Mouse (Mus musculus) CH12.LX (cell line): ENCODE measurements around the gene Prss42. TPM values are rescaled to one million over a fixed set of nuclear protein-coding genes. Genes with fewer than 3 reads are reported as not detected.

ENCODE experiments used
- DNase-seq: peaks from one replicate; pipeline ENCODE4 v3.0.0-alpha.2; 2013; ENCODE audit errors: extremely low read depth
- H3K27ac ChIP-seq: 2 replicates; pipeline ENCODE4 v1.5.1; 2012; ENCODE audit warnings: low read depth, mild to moderate bottlenecking, control low read depth, moderate library complexity; ENCODE audit not compliant: insufficient read depth
- H3K27me3 ChIP-seq: replicated peaks from 2 replicates; pipeline ENCODE3; 2012; ENCODE audit warnings: inconsistent platforms
- H3K36me3 ChIP-seq, 2 experiments: replicated peaks in 1 of 2; 2 replicates each; pipeline versions ENCODE3 to v1.6.1; 2012; ENCODE audit warnings: inconsistent platforms in 1 of 2, low read length in 1 of 2, mild to moderate bottlenecking in 1 of 2, mixed read lengths in 1 of 2, moderate library complexity in 1 of 2; ENCODE audit not compliant: control insufficient read depth in 1 of 2, insufficient read depth in 1 of 2
- H3K4me1 ChIP-seq, 2 experiments: 2 replicates each; pipeline ENCODE4 v1.6.1; 2012; ENCODE audit warnings: inconsistent platforms in 1 of 2, moderate library complexity in 1 of 2; ENCODE audit not compliant: insufficient read depth in 2 of 2, control insufficient read depth in 1 of 2
- H3K4me2 ChIP-seq: 2 replicates; pipeline ENCODE4 v1.6.1; 2012; ENCODE audit warnings: low read depth, mild to moderate bottlenecking, control low read depth; ENCODE audit not compliant: poor library complexity, insufficient read depth, severe bottlenecking
- H3K4me3 ChIP-seq, 3 experiments: fragments of 150-350 bp in 1 of 3; sonication (generic) in 1 of 3; replicated peaks in 1 of 3; 2 replicates each; pipeline versions ENCODE3 to v1.5.1; 2011 to 2012; ENCODE audit warnings: low read depth in 2 of 3, low read length in 2 of 3, mild to moderate bottlenecking in 2 of 3, moderate library complexity in 2 of 3, control low read depth in 1 of 3, improper control_type of control experiment in 1 of 3, inconsistent platforms in 1 of 3, mixed read lengths in 1 of 3; ENCODE audit not compliant: poor library complexity in 1 of 3
- H3K79me2 ChIP-seq: replicated peaks from 2 replicates; pipeline ENCODE4 v1.6.1; 2012; ENCODE audit warnings: mild to moderate bottlenecking, moderate library complexity; ENCODE audit not compliant: control insufficient read depth, poor library complexity, insufficient read depth, severe bottlenecking; ENCODE audit errors: extremely low read depth
- H3K9ac ChIP-seq: 2 replicates; pipeline ENCODE4 v1.6.1; 2012; ENCODE audit warnings: low read depth, mild to moderate bottlenecking, control low read depth, moderate library complexity; ENCODE audit not compliant: insufficient read depth
- H3K9me3 ChIP-seq: replicated peaks from 2 replicates; pipeline ENCODE3; 2012; ENCODE audit warnings: low read length, inconsistent platforms, mixed read lengths
- BHLHE40 ChIP-seq: IDR thresholded peaks from 2 replicates; pipeline ENCODE4 v1.6.1; 2011; ENCODE audit warnings: mild to moderate bottlenecking, low read depth, low read length, improper control_type of control experiment
- E2F4 ChIP-seq: IDR thresholded peaks from 2 replicates; pipeline ENCODE4 v1.6.1; 2011; ENCODE audit warnings: low read depth, low read length, improper control_type of control experiment; ENCODE audit not compliant: insufficient replicate concordance
- ELF1 ChIP-seq: IDR thresholded peaks from 2 replicates; pipeline ENCODE4 v1.6.1; 2014; ENCODE audit warnings: low read depth, mild to moderate bottlenecking, inconsistent platforms, low read length, improper control_type of control experiment
- ETS1 ChIP-seq: conservative IDR thresholded peaks from 2 replicates; pipeline ENCODE4 v1.6.1; 2012; ENCODE audit warnings: low read depth, mild to moderate bottlenecking, inconsistent platforms, low read length, improper control_type of control experiment, moderate library complexity
- GABPA ChIP-seq: IDR thresholded peaks from 2 replicates; pipeline ENCODE4 v1.6.1; 2012; ENCODE audit warnings: low read depth, low read length, improper control_type of control experiment, inconsistent platforms; ENCODE audit not compliant: insufficient replicate concordance
- IRF4 ChIP-seq: IDR thresholded peaks from 2 replicates; pipeline ENCODE4 v1.6.1; 2014; ENCODE audit warnings: low read depth, mild to moderate bottlenecking, inconsistent platforms, low read length, improper control_type of control experiment
- JUN ChIP-seq: IDR thresholded peaks from 2 replicates; pipeline ENCODE4 v1.6.1; 2011; ENCODE audit warnings: low read depth, mild to moderate bottlenecking, low read length, improper control_type of control experiment, moderate library complexity; ENCODE audit not compliant: insufficient read depth
- MAX ChIP-seq: IDR thresholded peaks from 2 replicates; pipeline ENCODE4 v1.6.1; 2011; ENCODE audit warnings: low read length, improper control_type of control experiment
- MAZ ChIP-seq: IDR thresholded peaks from 2 replicates; pipeline ENCODE4 v1.6.1; 2012; ENCODE audit warnings: low read depth, mild to moderate bottlenecking, inconsistent platforms, low read length, improper control_type of control experiment, moderate library complexity
- MEF2A ChIP-seq: IDR thresholded peaks from 2 replicates; pipeline ENCODE4 v1.6.1; 2014; ENCODE audit warnings: low read depth, mild to moderate bottlenecking, inconsistent platforms, low read length, improper control_type of control experiment, borderline replicate concordance
- MXI1 ChIP-seq: IDR thresholded peaks from 2 replicates; pipeline ENCODE4 v1.6.1; 2011; ENCODE audit warnings: mild to moderate bottlenecking, low read depth, low read length, improper control_type of control experiment
- MYC ChIP-seq: IDR thresholded peaks from 2 replicates; pipeline ENCODE4 v1.6.1; 2011; ENCODE audit warnings: low read depth, mild to moderate bottlenecking, improper control_type of control experiment, low read length
- PAX5 ChIP-seq: IDR thresholded peaks from 2 replicates; pipeline ENCODE4 v1.6.1; 2012; ENCODE audit warnings: low read length, inconsistent platforms, mixed read lengths
- POLR2A ChIP-seq: IDR thresholded peaks from 2 replicates; pipeline ENCODE4 v1.6.1; 2011; ENCODE audit warnings: low read depth, mild to moderate bottlenecking, improper control_type of control experiment, low read length
- POLR2AphosphoS2 ChIP-seq: IDR thresholded peaks from 2 replicates; pipeline ENCODE4 v1.6.1; 2011; ENCODE audit warnings: low read depth, low read length, improper control_type of control experiment
- RCOR1 ChIP-seq: conservative IDR thresholded peaks from 2 replicates; pipeline ENCODE4 v1.6.1; 2012; ENCODE audit warnings: low read depth, mild to moderate bottlenecking, inconsistent platforms, low read length, improper control_type of control experiment
- SMC3 ChIP-seq: IDR thresholded peaks from 2 replicates; pipeline ENCODE4 v1.6.1; 2011; ENCODE audit warnings: low read depth, low read length, improper control_type of control experiment
- UBTF ChIP-seq: IDR thresholded peaks from 2 replicates; pipeline ENCODE4 v1.6.1; 2012; ENCODE audit warnings: low read depth, mild to moderate bottlenecking, inconsistent platforms, low read length, improper control_type of control experiment, moderate library complexity
- USF1 ChIP-seq: IDR thresholded peaks from 2 replicates; pipeline ENCODE4 v1.6.1; 2014; ENCODE audit warnings: low read depth, mild to moderate bottlenecking, inconsistent platforms, low read length, improper control_type of control experiment
- ZC3H11A ChIP-seq: IDR thresholded peaks from 2 replicates; pipeline ENCODE4 v1.6.1; 2012; ENCODE audit warnings: low read depth, mild to moderate bottlenecking, inconsistent platforms, low read length, improper control_type of control experiment
- dilution Hi-C: fragments of 300-500 bp; cut with MboI; formaldehyde crosslinking; loops from 2 replicates; pipeline ENCODE4 v1.14.3; 2020; ENCODE audit warnings: low sequenced_read_pairs; ENCODE audit not compliant: extremely low pct_unique_long_range_greater_than_20kb, extremely low pct_ligation_motif_present
- in situ Hi-C: fragments of 300-500 bp; cut with MboI; formaldehyde crosslinking; loops from 3 replicates; pipeline ENCODE4 v1.14.3; 2019; ENCODE audit warnings: low sequenced_read_pairs, low pct_ligation_motif_present, low pct_unique_long_range_greater_than_20kb, mixed read lengths
- polyA plus RNA-seq: library from polyadenylated mRNA; unstranded; fragments of >175 nt; gene quantifications from 2 replicates; pipeline ENCODE4 v1.2.1, GENCODE M21; 2012; ENCODE audit warnings: low read depth; ENCODE audit not compliant: insufficient read length
- total RNA-seq, 2 experiments: library from RNA; depleted of rRNA; stranded (reverse); fragments of 300-350 nt in 1 of 2; fragments of >200 nt in 1 of 2; gene quantifications; 2 replicates each; pipeline ENCODE4 v1.2.3; 2012 to 2014

The Prss42 gene
- total and polyA plus RNA-seq, 3 experiments, result 0.34 to 1.1 TPM; not detected in 1

- Histone ChIP-seq H3K9ac (no peak overlapping the region), H3K79me2 (no peaks in the 10 kb centered on the region), H3K4me2 (no peak overlapping the region), H3K4me1 (no peaks in the 10 kb centered on the region; a peak in 1 of 4 replicates), H3K9me3 (no peaks in the 10 kb centered on the region)
- DNase-seq, result no peak
- TF ChIP-seq UBTF (no peak), IRF4 (no peak)
- TF ChIP-seq, all 38 proteins: peak for 0
- Histone ChIP-seq H3K4me3 (no peak overlapping the region), H3K36me3 (no peaks in the 10 kb centered on the region), H3K27me3 (peaks cover 79% of the 10 kb centered on the region), H3K27ac (no peak overlapping the region)
- in situ Hi-C loops (no loop called here), dilution Hi-C loops (no loop called here)
These were observed 47.4 kb upstream of the Prss42 start for GRCm38 (mm10) chr9:110750404-110751187.

- Histone ChIP-seq H3K9ac (no peak overlapping the region), H3K4me2 (no peak overlapping the region), H3K4me1 (no peaks in the 10 kb centered on the region; a peak in 1 of 4 replicates), H3K4me3 (no peak overlapping the region), H3K9me3 (no peaks in the 10 kb centered on the region), H3K27ac (no peak overlapping the region), H3K27me3 (peaks cover 76% of the 10 kb centered on the region), H3K79me2 (no peaks in the 10 kb centered on the region), H3K36me3 (no peaks in the 10 kb centered on the region)
- TF ChIP-seq ELF1 (no peak), ZC3H11A (no peak), MEF2A (no peak), POLR2AphosphoS2 (no peak), BHLHE40 (no peak), RCOR1 (no peak), POLR2A (no peak), GABPA (no peak), MYC (no peak), USF1 (no peak), SMC3 (no peak), ETS1 (no peak), MAX (no peak), E2F4 (no peak), PAX5 (no peak), MAZ (no peak), MXI1 (no peak), JUN (no peak)
- DNase-seq, result no peak
- in situ Hi-C loops, result no loop called here
- dilution Hi-C loops, result no loop called here
These were observed 46.6 kb upstream of the Prss42 start for GRCm38 (mm10) chr9:110751412-110751811.
